14 mouse cellular contexts compared by ENCODE assay signal in the genomic region with DNA sequence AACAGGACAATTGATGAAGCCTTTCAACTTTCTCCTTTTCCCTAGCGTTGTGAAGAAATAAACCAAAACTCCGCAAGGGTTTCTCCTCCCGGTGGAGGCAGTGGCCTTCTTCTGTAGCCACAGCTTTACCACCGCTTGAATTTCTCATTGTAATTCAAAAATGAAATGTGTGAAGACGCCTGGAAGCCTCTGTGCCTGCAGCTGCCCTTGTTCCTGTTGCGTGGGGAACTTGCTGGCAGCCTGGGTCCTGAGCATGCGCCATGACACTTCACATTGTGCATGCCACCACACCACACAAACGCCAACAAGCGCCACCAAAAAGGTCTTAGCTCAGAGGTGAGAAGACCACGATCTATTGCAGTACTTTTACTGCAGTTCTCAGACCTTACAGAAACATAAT.
DNase-seq lines count a peak whose midpoint lies in the region; ATAC-seq and TF ChIP-seq lines count a peak whose summit lies in the region.
"Had no signal": no experiment of that assay in that cellular context is flagged by ENCODE, and none has a peak within 500 bp of the region (broad histone marks: within the 10 kb centered on the region; RNA-seq: fewer than 3 reads in every experiment).

No protein-coding gene starts in this region.

- H3K4me2 ChIP-seq in heart, postnatal 0 days (ENCODE audit: low read depth, low read length): no peak overlapping the region
- H3K4me2 ChIP-seq in heart, embryonic 12.5 days: no peak overlapping the region
- no peak overlapping the region for H3K4me2 ChIP-seq in lung, embryonic 16.5 days (ENCODE audit: low read depth, low read length)
- H3K4me2 ChIP-seq in lung, postnatal 0 days (replicated peaks; ENCODE audit: low read depth, low read length): no peak overlapping the region
- H3K4me2 ChIP-seq: hindbrain, embryonic 12.5 days; intestine, embryonic 15.5 days; liver, embryonic 15.5 days had no signal

- peak overlapping the region; percentile 3; the same call in 1 of the 2 replicates for H3K27ac ChIP-seq in heart, postnatal 0 days (ENCODE audit: low read depth)
- H3K27ac ChIP-seq in heart, embryonic 12.5 days (ENCODE audit: poor library complexity, severe bottlenecking): no peak overlapping the region
- no peak overlapping the region for H3K27ac ChIP-seq in lung, embryonic 16.5 days (ENCODE audit: low read length)
- no peak overlapping the region for H3K27ac ChIP-seq in lung, postnatal 0 days (ENCODE audit: low read length)
- H3K27ac ChIP-seq in embryonic fibroblast, embryonic 13.5 days (ENCODE audit: insufficient read depth, low read length): peak overlapping the region; percentile 69
- H3K27ac ChIP-seq: hindbrain, embryonic 12.5 days; intestine, embryonic 15.5 days; liver, embryonic 15.5 days had no signal

- H3K4me1 ChIP-seq in heart, postnatal 0 days (ENCODE audit: control insufficient read depth, insufficient read depth): no peaks in the 10 kb centered on the region; the same call in 1 of the 2 replicates
- H3K4me1 ChIP-seq in heart, embryonic 12.5 days (replicated peaks): peaks cover 26% of the 10 kb centered on the region
- 0 out of 2 replicates have a peak, but pooled peaks cover 2% of the 10 kb centered on the region for H3K4me1 ChIP-seq in lung, embryonic 16.5 days (replicated peaks; ENCODE audit: control insufficient read depth, insufficient read depth, low read length)
- peaks cover 3% of the 10 kb centered on the region; the same call in 1 of the 2 replicates for H3K4me1 ChIP-seq in lung, postnatal 0 days (ENCODE audit: insufficient read depth, low read depth, low read length)
- H3K4me1 ChIP-seq in embryonic fibroblast, embryonic 13.5 days (ENCODE audit: control insufficient read depth, insufficient read depth, low read length): peaks cover 13% of the 10 kb centered on the region
- H3K4me1 ChIP-seq: hindbrain, embryonic 12.5 days; intestine, embryonic 15.5 days had no signal

- no peak for TF ChIP-seq CTCF in heart, postnatal 0 days (IDR thresholded peaks at IDR 0.05; ENCODE audit: low read depth)
- no peak for TF ChIP-seq CTCF in lung, postnatal 0 days (IDR thresholded peaks at IDR 0.05)
- no peak for TF ChIP-seq CTCF in embryonic fibroblast, embryonic 13.5 days (IDR thresholded peaks at IDR 0.05; ENCODE audit: borderline replicate concordance, insufficient read depth, low read length)

- H3K4me3 ChIP-seq in heart, postnatal 0 days (ENCODE audit: low read depth, low read length): no peak overlapping the region
- no peak overlapping the region for H3K4me3 ChIP-seq in heart, embryonic 12.5 days
- H3K4me3 ChIP-seq in lung, embryonic 16.5 days (ENCODE audit: low read length): no peak overlapping the region
- no peak overlapping the region for H3K4me3 ChIP-seq in lung, postnatal 0 days (ENCODE audit: low read depth, low read length)
- no peak overlapping the region for H3K4me3 ChIP-seq in embryonic fibroblast, embryonic 13.5 days (ENCODE audit: insufficient read depth, low read length)
- H3K4me3 ChIP-seq: hindbrain, embryonic 12.5 days; intestine, embryonic 15.5 days; liver, embryonic 15.5 days had no signal

- TF ChIP-seq EP300 in heart, postnatal 0 days (IDR thresholded peaks at IDR 0.05; ENCODE audit: low read depth): no peak
- TF ChIP-seq EP300 in lung, postnatal 0 days (IDR thresholded peaks at IDR 0.05): no peak

- TF ChIP-seq POLR2A in embryonic fibroblast, embryonic 13.5 days (IDR thresholded peaks at IDR 0.05; ENCODE audit: low read depth, low read length): no peak

- H3K9ac ChIP-seq in heart, postnatal 0 days (replicated peaks; ENCODE audit: low read depth, low read length): no peak overlapping the region
- H3K9ac ChIP-seq in heart, embryonic 12.5 days: no peak overlapping the region
- H3K9ac ChIP-seq in lung, embryonic 16.5 days (ENCODE audit: low read length): no peak overlapping the region
- H3K9ac ChIP-seq in lung, postnatal 0 days (replicated peaks; ENCODE audit: low read depth): no peak overlapping the region
- H3K9ac ChIP-seq: hindbrain, embryonic 12.5 days; intestine, embryonic 15.5 days; liver, embryonic 15.5 days had no signal

- no peak for ATAC-seq in heart, postnatal 0 days (ENCODE audit: insufficient read depth, low read depth)
- no peak for ATAC-seq in heart, embryonic 12.5 days (ENCODE audit: insufficient number of reproducible peaks, low FRiP score)
- ATAC-seq in lung, embryonic 16.5 days (ENCODE audit: low read depth): 0 out of 2 replicates have a peak, but pooled peaks have one; percentile 2
- no peak for ATAC-seq in lung, postnatal 0 days
- ATAC-seq: intestine, embryonic 15.5 days had no signal

- no peaks in the 10 kb centered on the region for H3K36me3 ChIP-seq in heart, postnatal 0 days (replicated peaks; ENCODE audit: control insufficient read depth, insufficient read depth, low read length)
- H3K36me3 ChIP-seq in heart, embryonic 12.5 days: no peaks in the 10 kb centered on the region
- H3K36me3 ChIP-seq in lung, embryonic 16.5 days (ENCODE audit: control insufficient read depth, insufficient read depth, low read length): no peaks in the 10 kb centered on the region
- H3K36me3 ChIP-seq in lung, postnatal 0 days (ENCODE audit: insufficient read depth, low read length): no peaks in the 10 kb centered on the region
- H3K36me3 ChIP-seq: hindbrain, embryonic 12.5 days; intestine, embryonic 15.5 days had no signal

- DNase-seq in heart, postnatal 0 days (ENCODE audit: low spot score): no peak
- DNase-seq in lung, postnatal 0 days (ENCODE audit: low spot score): no peak
- DNase-seq in liver: no peak
- no peak for DNase-seq in spleen, adult 12 weeks (ENCODE audit: low spot score)
- DNase-seq: adrenal gland, adult 8-10 months; cerebellum, adult 11-12 months; cerebellum, postnatal 36 days; lung, postnatal 36 days had no signal

- no peaks in the 10 kb centered on the region for H3K9me3 ChIP-seq in heart, postnatal 0 days (replicated peaks; ENCODE audit: control insufficient read depth, low read length)
- no peaks in the 10 kb centered on the region for H3K9me3 ChIP-seq in heart, embryonic 12.5 days (replicated peaks)
- H3K9me3 ChIP-seq in lung, embryonic 16.5 days (ENCODE audit: control insufficient read depth, low read length): no peaks in the 10 kb centered on the region
- no peaks in the 10 kb centered on the region for H3K9me3 ChIP-seq in lung, postnatal 0 days (ENCODE audit: low read length)
- H3K9me3 ChIP-seq: hindbrain, embryonic 12.5 days; intestine, embryonic 15.5 days; liver, embryonic 15.5 days had no signal

- no peaks in the 10 kb centered on the region for H3K27me3 ChIP-seq in heart, postnatal 0 days (ENCODE audit: control insufficient read depth, insufficient read depth, low read length)
- H3K27me3 ChIP-seq in heart, embryonic 12.5 days (replicated peaks): no peaks in the 10 kb centered on the region
- no peaks in the 10 kb centered on the region for H3K27me3 ChIP-seq in lung, embryonic 16.5 days (ENCODE audit: control insufficient read depth, insufficient read depth, low read depth, low read length)
- no peaks in the 10 kb centered on the region for H3K27me3 ChIP-seq in lung, postnatal 0 days (replicated peaks; ENCODE audit: insufficient read depth, low read length)
- H3K27me3 ChIP-seq: hindbrain, embryonic 12.5 days; intestine, embryonic 15.5 days; liver, embryonic 15.5 days had no signal

- 85% methylated on average over 10 of the region's 10 CpGs for WGBS in heart, postnatal 0 days
- 77% methylated on average over 10 of the region's 10 CpGs for WGBS in heart, embryonic 12.5 days
- 71% methylated on average over 10 of the region's 10 CpGs for WGBS in lung, embryonic 16.5 days
- WGBS in lung, postnatal 0 days: 76% methylated on average over 10 of the region's 10 CpGs

Comparison
In these comparisons a context has a peak if more than half of its experiments do, and no peak if none do; other contexts are left out.
1. H3K27ac ChIP-seq: peak in heart, postnatal 0 days (single experiment) and embryonic fibroblast, embryonic 13.5 days (single experiment); none in heart, embryonic 12.5 days (single experiment), lung, embryonic 16.5 days (single experiment) and lung, postnatal 0 days (single experiment).